Mouse (Mus musculus): ENCODE measurements at regions not wholly inside any gene's neighbourhood (a gene's known extent, or its start where the extent isn't known, plus 50 kb on each side); places are given as distances from the start of the nearest gene placed in this dataset.

DNA sequence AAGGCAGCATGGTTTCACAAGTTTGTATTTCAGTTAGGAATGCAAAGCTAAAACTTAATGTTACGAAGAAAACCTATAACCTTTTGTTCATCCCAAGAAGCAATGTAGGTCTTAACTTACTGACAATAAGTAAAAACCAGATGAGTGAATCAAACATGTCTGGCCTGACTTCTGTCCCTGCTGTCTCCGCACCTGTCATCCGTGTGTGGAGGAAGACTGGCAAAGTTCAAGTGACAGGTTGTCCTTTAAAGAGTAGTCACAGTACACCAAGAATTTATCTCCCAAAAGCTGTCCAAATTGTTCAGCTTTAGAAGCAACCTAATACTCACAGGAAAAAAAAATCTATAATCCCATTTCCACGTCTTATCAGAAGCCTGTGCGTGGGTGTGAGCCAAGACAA is 146.3 kb upstream of the Gm10181 start:
- no peak for DNase-seq (ENCODE audit: low spot score in 2 of 2)

DNA sequence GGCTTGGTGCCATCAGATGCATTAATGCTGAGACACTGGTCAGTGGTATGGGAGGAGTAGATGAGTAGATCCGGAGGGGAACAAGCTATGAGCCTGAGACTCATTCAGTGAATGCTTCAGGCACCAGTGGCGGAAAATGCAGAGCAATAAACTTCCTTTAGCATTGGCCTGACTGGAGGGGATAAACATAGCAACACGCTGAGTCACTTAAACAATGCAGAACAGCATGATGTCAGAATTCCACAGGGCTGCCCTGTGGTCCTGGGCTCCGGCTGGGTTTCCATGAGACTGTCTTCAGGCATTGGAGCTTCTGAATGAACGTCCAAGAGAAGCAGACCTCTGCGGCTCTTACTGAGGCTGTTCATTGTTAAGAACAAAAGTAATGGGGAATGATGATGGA is 145.4 kb upstream of the Gm10181 start:
- no peak for DNase-seq (ENCODE audit: low spot score in 2 of 2)

DNA sequence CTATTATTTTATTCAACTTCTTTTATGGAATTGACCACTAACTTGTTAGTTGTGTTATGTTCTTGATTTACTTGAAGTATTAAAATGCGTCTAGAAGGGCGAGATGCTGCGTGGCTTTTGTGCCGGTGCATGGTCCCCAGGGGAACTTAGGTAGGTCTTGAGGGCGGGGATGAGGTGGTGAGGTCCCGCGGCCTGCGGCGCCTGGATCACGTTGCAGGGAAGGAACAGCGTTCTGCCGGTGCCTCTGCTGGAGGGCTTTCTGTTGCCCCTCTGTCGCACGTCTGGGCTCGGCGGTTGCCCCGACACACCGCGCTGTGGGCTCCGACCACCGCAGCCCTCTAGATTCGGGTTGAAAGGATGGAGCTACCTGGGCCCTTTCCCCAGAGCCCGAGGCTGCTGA is 136.7 kb upstream of the Gm10181 start:
- DNase-seq (ENCODE audit: low spot score in 2 of 2) = no peak

DNA sequence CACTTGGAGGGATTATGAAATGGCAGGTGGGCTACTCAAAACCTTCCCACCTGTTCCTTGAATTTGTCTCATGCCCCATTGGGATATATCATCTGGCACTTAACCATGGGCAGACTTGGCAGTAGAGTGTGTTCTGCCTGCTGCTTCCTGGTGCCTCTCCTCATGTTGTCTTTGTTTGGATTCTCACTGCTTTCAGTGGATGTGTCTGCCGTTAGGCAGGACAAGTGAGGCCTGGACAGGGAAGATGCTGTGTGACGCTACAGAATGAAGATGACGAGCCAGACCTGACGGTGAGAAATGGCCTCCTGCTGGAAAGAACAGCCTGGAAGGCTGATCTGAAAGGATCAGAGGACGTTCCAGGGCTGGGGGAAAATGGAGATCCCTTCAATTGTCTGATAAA is 133.6 kb upstream of the Gm10181 start:
- no peak for DNase-seq (ENCODE audit: low spot score in 2 of 2)

DNA sequence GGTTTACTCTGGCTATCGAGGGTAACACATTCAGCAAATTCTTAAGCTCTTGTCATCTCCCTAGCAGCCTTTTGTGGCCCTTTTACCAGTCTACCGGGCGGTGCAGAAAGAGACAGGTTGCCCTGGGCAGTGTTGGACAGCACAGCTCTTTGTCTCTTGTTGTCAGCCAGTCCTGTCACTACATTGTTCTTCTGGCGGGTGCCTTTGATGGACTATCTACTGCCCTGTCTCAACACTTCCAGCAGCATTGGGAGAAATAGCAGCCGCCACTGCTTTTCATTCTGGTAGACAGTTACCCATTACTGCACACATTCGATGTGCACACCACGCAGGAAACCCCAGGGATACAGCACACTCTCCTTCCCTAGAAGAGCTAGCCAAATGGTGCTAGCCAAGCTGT is 132.7 kb upstream of the Gm10181 start:
- no peak for DNase-seq (ENCODE audit: low spot score in 2 of 2)

DNA sequence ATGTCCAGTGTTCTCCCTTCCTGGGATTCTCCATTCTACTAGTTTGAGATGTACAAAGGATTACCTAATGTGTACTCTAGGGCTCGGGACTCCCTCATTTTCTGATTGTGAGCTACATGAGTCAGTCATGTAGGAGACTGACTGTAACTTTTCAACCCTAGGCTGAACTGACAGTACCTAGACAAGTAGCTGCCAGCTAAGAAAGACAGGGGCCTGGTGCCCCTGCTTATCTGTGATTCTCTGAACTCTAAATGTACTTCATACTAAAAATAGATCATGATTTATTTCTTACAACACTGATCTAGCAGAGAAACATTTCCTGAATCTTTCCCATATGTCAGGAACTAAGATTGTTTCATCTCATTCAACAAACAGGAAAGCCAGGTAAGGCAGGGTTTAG is 125.9 kb upstream of the Gm10181 start:
- DNase-seq (ENCODE audit: low spot score in 2 of 2) = no peak

DNA sequence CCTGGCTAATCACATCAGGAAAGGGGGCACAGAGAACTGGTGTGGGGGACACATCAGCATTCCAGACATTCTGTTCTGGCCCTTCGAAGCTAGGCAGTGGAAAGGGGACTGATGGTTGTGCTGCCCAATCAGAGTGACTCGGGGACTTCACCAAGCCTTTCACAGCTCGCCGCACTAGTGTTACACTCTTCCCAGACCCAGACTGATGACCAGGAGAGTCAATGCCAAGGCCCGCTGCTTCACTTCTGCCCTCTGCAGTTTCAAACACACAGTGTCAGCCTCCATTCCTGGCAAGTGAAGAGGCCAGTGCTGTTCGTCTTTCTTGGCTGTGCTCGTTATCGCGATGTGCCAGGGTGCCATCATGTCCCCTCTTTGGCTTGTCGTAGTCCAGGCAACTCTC is 121.7 kb upstream of the Gm10181 start:
- no peak for DNase-seq (ENCODE audit: low spot score in 2 of 2)

DNA sequence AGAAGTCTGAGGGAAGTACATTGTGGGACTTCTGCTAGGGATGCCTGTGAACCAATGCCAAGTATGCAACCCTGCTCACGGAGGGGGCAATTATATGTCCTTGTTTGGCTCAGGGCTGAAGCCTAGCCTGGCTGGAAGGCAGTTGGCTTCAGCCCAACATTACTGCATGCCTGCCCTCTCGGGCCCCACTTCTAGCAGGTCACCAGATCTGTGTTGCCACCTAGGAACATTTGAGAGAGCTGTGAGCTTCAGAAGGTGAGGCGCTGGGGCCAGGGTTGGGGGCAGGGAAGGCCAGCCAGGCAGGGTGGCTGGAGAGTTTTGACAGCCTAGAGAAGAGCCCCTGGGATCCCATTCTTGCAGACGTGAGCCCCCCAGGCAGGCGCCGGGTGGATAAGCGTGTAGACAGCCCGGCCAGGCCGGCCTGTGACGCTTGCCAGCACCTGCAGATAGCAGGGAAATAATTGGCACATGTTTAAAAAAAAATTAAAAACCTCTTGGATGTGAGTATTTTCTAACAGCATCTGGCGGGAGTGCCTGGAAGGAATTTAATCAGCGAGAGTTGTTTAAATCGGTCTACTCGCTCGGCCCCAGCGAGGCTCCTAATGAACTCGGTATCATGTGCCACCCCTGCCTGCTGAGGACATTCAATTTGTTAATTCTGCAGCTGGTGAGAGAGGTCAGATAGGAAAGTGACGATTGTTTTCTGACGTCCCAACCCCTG is 115.0 kb upstream of the Gm10181 start:
- no peak for DNase-seq (ENCODE audit: low spot score in 2 of 2)

DNA sequence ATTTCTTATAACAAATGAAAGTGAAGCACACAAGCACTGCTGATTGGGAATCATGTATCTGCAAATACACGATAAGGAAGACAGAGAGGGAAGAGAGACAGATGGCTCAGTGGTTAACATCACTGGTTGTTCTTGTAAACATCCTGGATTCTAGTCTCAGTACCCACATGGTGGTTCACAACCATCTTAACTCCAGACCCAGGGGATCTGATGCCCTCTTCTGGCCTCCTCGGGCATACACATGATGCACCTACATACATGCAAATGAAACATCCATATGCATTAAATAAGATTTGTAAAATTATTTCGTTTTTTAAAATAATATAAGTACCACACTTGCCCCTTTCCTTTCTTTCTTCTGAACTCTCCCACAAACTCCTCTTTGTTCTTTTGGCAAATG is 106.4 kb upstream of the Gm10181 start:
- DNase-seq (ENCODE audit: low spot score in 2 of 2) = no peak

DNA sequence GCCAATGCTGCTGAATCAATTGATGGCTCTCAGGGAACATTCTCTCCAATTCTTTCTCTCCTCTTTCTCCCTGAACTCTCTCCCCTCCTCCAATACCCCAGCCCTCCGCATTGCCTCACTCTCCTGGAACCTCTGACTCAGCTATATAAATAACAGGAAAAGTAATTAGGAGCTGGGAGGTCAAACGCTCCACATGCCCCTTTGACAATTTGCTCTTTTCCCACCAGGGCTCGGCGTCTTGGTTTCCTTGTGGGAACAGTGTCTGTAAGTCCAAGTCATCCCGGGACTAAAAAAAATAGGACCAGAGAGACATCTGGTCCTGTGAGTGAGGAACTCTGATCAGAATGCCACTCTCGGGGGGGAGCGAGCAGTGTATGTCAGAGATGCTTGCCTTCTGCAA is 94.7 kb upstream of the Gm10181 start:
- DNase-seq (ENCODE audit: low spot score in 2 of 2) = no peak

DNA sequence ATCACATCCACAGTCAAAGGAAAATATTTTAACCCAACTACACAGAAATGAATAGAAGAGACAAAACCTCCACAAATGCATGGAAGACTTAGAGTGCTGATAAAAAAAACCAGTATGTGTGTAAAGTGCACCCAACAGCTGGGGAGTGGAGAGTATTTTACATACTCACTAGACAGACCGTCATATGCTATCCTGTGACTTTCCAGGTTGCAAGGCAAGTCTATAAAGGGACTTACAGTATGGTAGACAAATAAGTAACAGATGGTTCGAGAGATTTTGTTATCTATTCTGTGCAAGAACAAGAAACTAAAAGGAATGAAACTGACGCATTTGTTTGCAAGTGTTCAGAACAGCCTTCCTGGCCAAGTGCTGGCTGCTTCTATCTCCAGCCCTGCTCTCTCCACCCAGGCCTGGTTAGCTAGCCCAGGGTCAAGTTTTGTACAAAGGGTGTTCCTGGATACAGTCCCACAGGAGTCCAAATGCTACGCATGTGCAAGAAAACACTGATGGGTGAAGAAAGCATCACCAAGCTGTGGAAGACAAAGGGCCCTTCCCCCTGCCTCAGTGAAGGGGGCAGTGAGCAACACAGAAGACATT is 68.0 kb upstream of the Gm10181 start:
- no peak for DNase-seq (ENCODE audit: low spot score in 2 of 2)

DNA sequence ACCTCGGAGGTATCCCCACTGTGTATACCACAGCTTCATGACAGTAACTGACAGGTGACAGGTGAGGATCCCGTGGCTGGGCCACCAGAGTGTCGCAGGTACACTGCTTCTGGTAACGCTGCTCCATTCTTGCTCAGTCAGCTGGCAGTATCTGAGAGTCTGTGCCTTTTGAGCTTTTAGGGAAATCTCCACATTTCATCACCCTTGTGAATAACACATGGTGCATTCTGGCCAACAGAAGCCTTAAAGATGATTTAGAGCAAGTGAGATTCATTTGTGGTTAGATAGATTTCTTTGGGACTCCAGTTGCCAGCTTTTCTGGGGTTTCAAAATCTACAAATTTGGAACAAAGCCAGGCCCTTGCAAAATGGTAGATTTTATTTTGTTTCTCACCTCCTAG is 66.8 kb upstream of the Gm10181 start:
- no peak for DNase-seq (ENCODE audit: low spot score in 2 of 2)

DNA sequence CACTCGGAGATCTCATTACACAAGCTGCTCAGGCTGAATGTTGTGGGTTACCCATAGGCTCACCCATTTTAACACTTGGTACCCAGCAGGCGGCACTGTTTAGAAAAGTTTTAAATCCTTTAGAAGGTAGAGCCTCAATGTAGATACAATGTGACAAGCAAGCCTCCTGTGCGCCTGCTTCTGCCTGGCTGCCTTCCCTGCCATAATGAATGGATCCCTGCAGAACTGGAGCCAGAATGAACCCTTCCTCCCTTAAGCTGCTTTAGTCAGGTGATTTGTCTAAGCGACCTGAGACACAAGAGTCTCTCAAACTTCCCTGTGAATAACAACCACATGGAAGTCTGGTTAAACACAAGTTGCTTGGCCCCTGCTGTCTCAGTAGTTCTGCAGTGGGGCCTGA is 64.7 kb upstream of the Gm10181 start:
- DNase-seq (ENCODE audit: low spot score in 2 of 2) = no peak

DNA sequence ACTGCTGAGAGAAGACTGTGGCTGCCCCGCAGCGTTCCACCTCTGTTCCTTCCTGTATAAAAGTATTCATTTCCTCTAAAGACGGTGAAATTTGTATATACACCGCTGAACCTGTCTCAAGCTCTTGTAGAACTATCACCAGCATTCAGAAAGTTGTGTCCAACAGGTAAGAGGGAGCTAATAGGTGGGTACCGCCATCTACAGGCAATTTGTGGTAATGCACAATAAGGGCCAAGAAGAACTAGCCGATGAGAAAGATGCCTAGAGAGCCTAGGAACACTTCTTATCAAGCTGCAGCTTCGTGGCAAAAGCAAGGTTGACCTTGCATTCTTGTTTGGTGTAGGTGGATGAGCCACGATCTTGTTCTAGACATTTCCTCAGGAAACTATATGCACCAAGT is 61.6 kb upstream of the Gm10181 start:
- DNase-seq (ENCODE audit: low spot score in 2 of 2) = peak; percentile 48

DNA sequence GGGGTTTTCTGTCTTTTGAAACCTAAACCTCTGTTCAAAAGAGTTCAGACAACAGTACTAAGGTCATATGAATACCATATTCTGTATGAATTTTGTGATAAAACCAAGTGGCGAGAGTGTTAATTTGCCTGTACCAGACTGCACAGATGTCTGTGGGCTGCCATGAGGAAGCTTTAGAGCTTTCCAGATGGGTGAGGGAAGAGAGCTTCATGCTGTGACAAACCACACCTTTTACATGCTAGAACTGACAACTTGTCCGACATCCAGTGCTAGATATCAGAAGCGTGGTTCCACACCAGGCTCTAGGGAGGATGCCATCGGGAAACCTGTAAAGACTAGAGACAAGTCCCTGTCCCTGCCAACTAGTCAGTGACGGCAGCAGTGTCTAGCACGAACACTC is 60.9 kb upstream of the Gm10181 start:
- no peak for DNase-seq (ENCODE audit: low spot score in 2 of 2)

DNA sequence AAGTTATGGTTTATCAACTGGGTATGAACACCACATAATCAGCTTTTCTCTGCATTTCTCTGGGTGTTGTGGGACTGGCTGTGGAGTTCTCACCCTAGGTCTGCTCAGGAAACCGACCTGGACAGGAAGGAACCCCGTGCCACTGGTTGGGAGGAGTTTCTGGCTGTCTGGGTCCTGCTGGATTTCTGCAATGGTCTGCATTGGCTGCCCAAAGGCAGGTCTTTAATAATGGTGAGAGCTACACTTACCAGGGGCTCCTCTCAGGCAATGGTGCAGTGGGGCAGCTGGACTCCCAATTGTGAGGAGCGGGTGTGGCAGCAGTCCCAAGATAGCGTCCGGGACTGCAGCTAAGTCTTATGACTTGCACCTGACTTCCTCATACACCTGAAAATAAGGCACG is 57.8 kb upstream of the Gm10181 start:
- no peak for DNase-seq (ENCODE audit: low spot score in 2 of 2)

All from frontal cortex, postnatal 25 days (tissue).